Mouse (Mus musculus): ENCODE results near the gene Chmp4b. TPM values are rescaled to one million over a fixed set of nuclear protein-coding genes. Genes with fewer than 3 reads are reported as not detected.
A peak's percentile ranks its signal among the peaks of the same experiment; 100 is the strongest.

The Chmp4b gene
- polyA plus RNA-seq, 1 experiment from 2014 or later: 22.4 TPM

DNA sequence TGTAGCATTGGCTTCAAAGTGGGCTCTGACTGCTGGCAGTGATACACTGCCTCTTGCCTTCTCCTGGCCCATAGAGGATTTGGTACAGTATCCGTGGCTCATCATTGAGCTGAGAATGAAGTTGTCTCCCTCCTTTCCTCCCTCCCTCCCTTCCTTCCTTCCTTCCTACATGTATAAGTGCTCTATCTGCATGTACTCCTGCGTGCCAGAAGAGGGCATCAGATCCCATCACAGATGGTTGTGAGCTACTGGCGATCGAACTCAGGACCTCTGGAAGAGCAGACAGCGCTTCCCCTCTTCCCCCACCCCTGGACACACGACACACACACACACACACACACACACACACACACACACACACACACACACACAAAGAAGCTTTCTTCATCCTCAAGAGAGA is 61.6 kb downstream of the Chmp4b start:
- DNase-seq (ENCODE audit: low spot score): no peak
- no peaks in the 10 kb centered on the region for H3K4me1 ChIP-seq (ENCODE audit: control insufficient read depth, insufficient read depth, low read length)
- H3K27ac ChIP-seq (ENCODE audit: low read depth, low read length): no peak overlapping the region
- no peaks in the 10 kb centered on the region for H3K36me3 ChIP-seq (ENCODE audit: control insufficient read depth, insufficient read depth, low read length)
- no peak overlapping the region for H3K4me2 ChIP-seq (ENCODE audit: low read length)
- no peak overlapping the region for H3K9ac ChIP-seq (ENCODE audit: low read length)
- H3K27me3 ChIP-seq (replicated peaks; ENCODE audit: control insufficient read depth, insufficient read depth, low read length): no peaks in the 10 kb centered on the region
- no peaks in the 10 kb centered on the region for H3K9me3 ChIP-seq (replicated peaks; ENCODE audit: control insufficient read depth, low read length)
- ATAC-seq: 0 out of 2 replicates have a peak, but pooled peaks have one; percentile 12
- 38% methylated on average over 6 of the region's 6 CpGs for WGBS
- no peak overlapping the region for H3K4me3 ChIP-seq (ENCODE audit: low read depth, low read length)

DNA sequence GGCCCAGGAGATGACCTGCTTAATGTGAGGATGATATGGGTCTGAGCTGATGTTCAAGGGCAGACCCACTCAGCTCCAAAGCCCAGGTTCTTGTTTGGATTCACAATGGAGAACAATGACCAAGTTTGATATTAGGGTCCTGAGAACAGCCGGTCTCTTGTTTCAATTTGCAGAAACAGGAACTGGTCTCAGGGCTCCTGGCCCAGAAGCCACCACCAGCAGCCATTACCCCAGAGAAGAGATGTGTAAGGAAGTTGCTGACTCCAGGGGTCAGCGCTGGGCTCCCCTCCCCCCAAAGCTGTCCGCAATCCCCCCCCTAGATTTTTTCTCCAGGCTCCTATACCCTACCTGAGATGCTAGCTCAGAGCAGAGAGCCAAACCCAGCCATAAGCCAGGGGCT is 62.5 kb downstream of the Chmp4b start:
- no peak overlapping the region for H3K4me3 ChIP-seq (ENCODE audit: low read depth, low read length)
- H3K27ac ChIP-seq (ENCODE audit: low read depth, low read length): no peak overlapping the region
- no peak overlapping the region for H3K9ac ChIP-seq (ENCODE audit: low read length)
- no peak for DNase-seq (ENCODE audit: low spot score)
- H3K36me3 ChIP-seq (ENCODE audit: control insufficient read depth, insufficient read depth, low read length): no peaks in the 10 kb centered on the region
- no peaks in the 10 kb centered on the region for H3K9me3 ChIP-seq (replicated peaks; ENCODE audit: control insufficient read depth, low read length)
- no peaks in the 10 kb centered on the region for H3K27me3 ChIP-seq (replicated peaks; ENCODE audit: control insufficient read depth, insufficient read depth, low read length)
- no peak overlapping the region for H3K4me2 ChIP-seq (ENCODE audit: low read length)
- WGBS: 56% methylated on average over 3 of the region's 3 CpGs
- H3K4me1 ChIP-seq (ENCODE audit: control insufficient read depth, insufficient read depth, low read length): no peaks in the 10 kb centered on the region
- no peak for ATAC-seq

DNA sequence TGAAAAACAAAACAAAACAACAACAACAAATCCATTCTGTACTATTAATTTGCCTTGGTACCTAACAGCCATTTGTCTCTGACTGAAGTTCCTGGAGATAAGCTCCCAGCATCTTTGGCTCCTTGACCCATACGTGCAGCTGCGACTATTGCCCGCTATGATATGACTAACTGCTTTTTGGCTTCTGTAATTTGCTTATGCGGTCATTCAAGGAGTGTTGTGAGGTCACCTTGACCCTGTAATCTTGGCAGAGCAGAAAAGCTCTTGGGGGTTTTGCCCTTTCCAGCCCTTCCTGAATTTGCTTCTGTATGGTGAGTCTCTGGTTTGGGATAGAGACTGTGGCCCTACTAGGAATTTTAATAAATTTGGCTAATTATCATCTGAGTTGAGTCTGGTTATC is 65.1 kb downstream of the Chmp4b start:
- Histone ChIP-seq H3K27ac (ENCODE audit: low read depth, low read length) (no peak overlapping the region), H3K4me1 (ENCODE audit: control insufficient read depth, insufficient read depth, low read length) (no peaks in the 10 kb centered on the region), H3K27me3 (replicated peaks; ENCODE audit: control insufficient read depth, insufficient read depth, low read length) (no peaks in the 10 kb centered on the region), H3K36me3 (ENCODE audit: control insufficient read depth, insufficient read depth, low read length) (no peaks in the 10 kb centered on the region), H3K4me2 (ENCODE audit: low read length) (no peak overlapping the region), H3K9me3 (replicated peaks; ENCODE audit: control insufficient read depth, low read length) (no peaks in the 10 kb centered on the region), H3K9ac (ENCODE audit: low read length) (no peak overlapping the region), H3K4me3 (ENCODE audit: low read depth, low read length) (no peak overlapping the region)
- 95% methylated on average over 4 of the region's 4 CpGs for WGBS
- DNase-seq (ENCODE audit: low spot score) (no peak), ATAC-seq (no peak)

DNA sequence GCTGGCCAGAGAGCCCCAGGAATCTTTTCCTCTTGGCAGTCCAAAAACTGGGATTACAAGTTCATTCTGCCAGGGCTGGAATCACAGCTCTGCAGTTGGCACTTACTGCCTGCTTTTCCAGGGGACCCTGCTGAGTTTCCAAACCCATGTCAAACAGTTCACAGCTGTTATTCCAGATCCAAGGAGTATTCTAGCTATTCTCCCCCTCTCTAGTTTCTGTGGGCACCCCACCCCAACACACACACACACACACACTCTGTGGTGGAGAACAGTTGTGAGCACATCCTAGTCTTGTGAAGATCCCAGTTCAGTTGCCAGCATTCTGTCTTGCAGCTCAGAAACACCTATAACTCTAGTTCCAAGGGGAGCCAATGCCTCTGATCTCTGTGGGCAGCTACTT is 65.6 kb downstream of the Chmp4b start:
- Histone ChIP-seq H3K27me3 (replicated peaks; ENCODE audit: control insufficient read depth, insufficient read depth, low read length) (no peaks in the 10 kb centered on the region), H3K4me3 (ENCODE audit: low read depth, low read length) (no peak overlapping the region), H3K4me2 (ENCODE audit: low read length) (no peak overlapping the region), H3K4me1 (ENCODE audit: control insufficient read depth, insufficient read depth, low read length) (no peaks in the 10 kb centered on the region), H3K9me3 (replicated peaks; ENCODE audit: control insufficient read depth, low read length) (no peaks in the 10 kb centered on the region), H3K9ac (ENCODE audit: low read length) (no peak overlapping the region), H3K36me3 (ENCODE audit: control insufficient read depth, insufficient read depth, low read length) (no peaks in the 10 kb centered on the region), H3K27ac (ENCODE audit: low read depth, low read length) (no peak overlapping the region)
- ATAC-seq: no peak
- DNase-seq (ENCODE audit: low spot score): no peak

DNA sequence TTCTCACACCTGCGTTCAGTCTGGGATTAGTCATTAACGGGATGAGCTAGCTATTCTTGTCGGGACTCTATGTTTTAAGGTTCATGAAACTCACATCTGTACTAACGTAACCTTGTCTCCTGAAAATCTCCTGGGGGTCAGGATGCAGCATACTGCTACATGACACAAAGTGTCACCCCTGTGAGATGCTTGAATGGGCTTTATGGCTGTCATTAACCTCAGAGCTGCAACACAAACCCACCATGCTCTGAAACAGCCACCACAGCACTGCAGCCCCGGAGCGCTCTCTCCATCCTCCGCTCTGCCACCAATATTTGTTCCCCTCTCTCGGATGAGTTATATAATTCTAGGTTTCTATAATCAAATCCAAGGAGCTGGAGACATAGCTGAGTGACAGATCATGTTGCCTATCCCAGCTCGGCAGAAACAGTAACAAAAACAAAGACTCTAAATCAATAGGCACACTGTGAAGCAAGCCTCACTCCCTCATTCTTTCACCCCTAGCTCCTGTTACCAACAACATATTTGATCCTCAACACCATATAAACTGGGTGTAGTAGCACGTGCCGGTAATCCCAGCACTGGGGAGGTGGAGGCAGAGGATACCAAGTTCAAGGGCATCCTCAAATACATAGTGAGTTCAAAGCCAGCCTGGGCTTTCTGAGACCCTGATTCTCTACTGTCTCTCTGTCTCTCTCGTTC is 67.5 kb downstream of the Chmp4b start:
- H3K36me3 ChIP-seq (ENCODE audit: control insufficient read depth, insufficient read depth, low read length): no peaks in the 10 kb centered on the region
- H3K4me1 ChIP-seq (ENCODE audit: control insufficient read depth, insufficient read depth, low read length): no peaks in the 10 kb centered on the region
- no peak overlapping the region for H3K4me3 ChIP-seq (ENCODE audit: low read depth, low read length)
- no peaks in the 10 kb centered on the region for H3K27me3 ChIP-seq (replicated peaks; ENCODE audit: control insufficient read depth, insufficient read depth, low read length)
- H3K9ac ChIP-seq (ENCODE audit: low read length): no peak overlapping the region
- H3K4me2 ChIP-seq (ENCODE audit: low read length): no peak overlapping the region
- no peak overlapping the region for H3K27ac ChIP-seq (ENCODE audit: low read depth, low read length)
- WGBS: 82% methylated on average over 12 of the region's 12 CpGs
- ATAC-seq (no peak), DNase-seq (ENCODE audit: low spot score) (no peak)
- H3K9me3 ChIP-seq (replicated peaks; ENCODE audit: control insufficient read depth, low read length): no peaks in the 10 kb centered on the region

DNA sequence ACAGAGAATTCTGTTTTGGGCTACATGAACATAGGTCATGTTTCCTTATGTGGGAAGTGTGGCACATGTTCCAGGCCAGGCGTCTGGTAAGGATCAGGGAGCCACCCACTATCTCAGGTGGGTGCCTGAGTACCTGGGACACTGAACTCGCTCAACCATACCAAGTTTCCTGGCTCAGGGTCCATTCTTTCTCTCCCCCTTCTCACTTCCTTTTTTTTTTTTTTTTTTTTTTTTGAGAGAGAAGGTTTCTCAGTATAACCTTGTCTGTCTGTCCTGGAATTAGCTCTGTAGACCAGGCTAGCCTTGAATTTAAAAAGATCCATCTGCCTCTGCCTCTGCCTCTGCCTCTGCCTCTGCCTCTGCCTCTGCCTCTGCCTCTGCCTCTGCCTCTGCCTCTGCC is 68.8 kb downstream of the Chmp4b start:
- Histone ChIP-seq H3K9ac (ENCODE audit: low read length) (no peak overlapping the region), H3K4me1 (ENCODE audit: control insufficient read depth, insufficient read depth, low read length) (no peaks in the 10 kb centered on the region), H3K4me3 (ENCODE audit: low read depth, low read length) (no peak overlapping the region), H3K36me3 (ENCODE audit: control insufficient read depth, insufficient read depth, low read length) (no peaks in the 10 kb centered on the region), H3K9me3 (replicated peaks; ENCODE audit: control insufficient read depth, low read length) (no peaks in the 10 kb centered on the region), H3K27me3 (replicated peaks; ENCODE audit: control insufficient read depth, insufficient read depth, low read length) (no peaks in the 10 kb centered on the region), H3K4me2 (ENCODE audit: low read length) (no peak overlapping the region), H3K27ac (ENCODE audit: low read depth, low read length) (no peak overlapping the region)
- ATAC-seq: no peak
- no peak for DNase-seq (ENCODE audit: low spot score)
- 79% methylated on average over 2 of the region's 2 CpGs for WGBS

DNA sequence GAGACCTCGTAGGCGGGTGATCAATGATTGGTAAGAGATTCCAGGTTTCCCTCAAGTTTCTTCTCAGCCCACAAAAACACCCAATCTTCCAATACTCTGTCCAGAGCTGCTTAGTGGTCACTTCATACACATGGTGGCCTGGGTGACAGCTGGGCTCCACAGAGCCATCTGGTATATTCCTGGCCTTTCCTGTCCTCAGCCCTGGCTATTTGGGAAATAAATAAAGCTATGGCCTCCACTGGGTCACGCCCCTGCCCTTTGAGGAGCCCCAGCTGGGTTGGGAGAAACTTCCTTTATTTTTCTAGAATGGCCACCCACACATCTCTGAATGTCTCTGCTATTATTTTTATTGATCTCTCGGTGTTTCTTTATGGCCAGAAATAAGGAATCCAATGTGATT is 72.0 kb downstream of the Chmp4b start:
- Histone ChIP-seq H3K4me2 (ENCODE audit: low read length) (no peak overlapping the region), H3K27me3 (replicated peaks; ENCODE audit: control insufficient read depth, insufficient read depth, low read length) (no peaks in the 10 kb centered on the region), H3K36me3 (ENCODE audit: control insufficient read depth, insufficient read depth, low read length) (no peaks in the 10 kb centered on the region), H3K27ac (ENCODE audit: low read depth, low read length) (no peak overlapping the region), H3K9me3 (replicated peaks; ENCODE audit: control insufficient read depth, low read length) (no peaks in the 10 kb centered on the region), H3K4me1 (ENCODE audit: control insufficient read depth, insufficient read depth, low read length) (no peaks in the 10 kb centered on the region), H3K9ac (ENCODE audit: low read length) (no peak overlapping the region), H3K4me3 (ENCODE audit: low read depth, low read length) (no peak overlapping the region)
- DNase-seq (ENCODE audit: low spot score) (no peak), ATAC-seq (no peak)
- 90% methylated on average over 4 of the region's 4 CpGs for WGBS

DNA sequence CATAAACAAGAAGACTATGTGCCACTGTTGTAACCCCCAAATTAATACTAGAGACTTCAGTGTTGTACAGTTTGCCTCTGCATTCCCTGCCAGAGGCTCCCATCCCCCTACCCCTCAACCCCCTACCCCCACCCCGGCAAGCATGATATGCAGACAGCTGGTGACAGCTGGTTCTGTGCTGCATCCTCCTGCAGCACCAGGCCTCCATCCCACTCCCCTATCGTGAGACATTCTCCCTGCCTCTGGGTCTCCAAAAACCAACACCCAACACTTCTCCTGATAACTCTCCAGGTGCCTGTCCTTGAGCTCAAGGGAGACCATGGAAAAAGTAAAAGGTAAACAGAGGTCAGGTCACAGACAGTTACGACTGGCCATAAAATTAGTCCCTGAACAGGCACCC is 78.2 kb downstream of the Chmp4b start:
- Histone ChIP-seq H3K4me2 (ENCODE audit: low read length) (no peak overlapping the region), H3K9ac (ENCODE audit: low read length) (no peak overlapping the region), H3K9me3 (replicated peaks; ENCODE audit: control insufficient read depth, low read length) (no peaks in the 10 kb centered on the region), H3K36me3 (ENCODE audit: control insufficient read depth, insufficient read depth, low read length) (no peaks in the 10 kb centered on the region), H3K4me1 (ENCODE audit: control insufficient read depth, insufficient read depth, low read length) (no peaks in the 10 kb centered on the region; the same call in 1 of the 2 replicates), H3K4me3 (ENCODE audit: low read depth, low read length) (no peak overlapping the region), H3K27ac (ENCODE audit: low read depth, low read length) (no peak overlapping the region), H3K27me3 (replicated peaks; ENCODE audit: control insufficient read depth, insufficient read depth, low read length) (no peaks in the 10 kb centered on the region)
- WGBS: 82% methylated on average over 3 of the region's 3 CpGs
- DNase-seq (ENCODE audit: low spot score): no peak
- no peak for ATAC-seq

DNA sequence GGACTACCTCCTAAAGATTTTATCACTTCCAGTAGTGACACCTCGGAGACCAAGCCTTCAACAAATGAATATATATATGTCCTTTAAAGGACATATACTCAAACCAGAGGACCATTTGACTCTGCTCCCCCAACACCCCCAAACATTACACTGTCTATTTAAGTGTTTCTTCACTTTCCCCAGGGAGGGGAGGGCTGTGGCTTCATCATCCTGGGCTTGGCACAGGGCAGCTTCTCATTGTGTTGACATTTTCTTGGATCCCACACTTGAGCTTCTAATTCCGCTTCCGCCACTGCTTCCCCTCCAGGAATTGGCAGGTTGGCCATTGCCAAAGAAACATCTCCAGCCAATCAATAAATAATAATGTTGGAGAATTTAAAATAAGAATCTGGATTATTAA is 79.3 kb downstream of the Chmp4b start:
- Histone ChIP-seq H3K4me2 (ENCODE audit: low read length) (no peak overlapping the region), H3K4me3 (ENCODE audit: low read depth, low read length) (no peak overlapping the region), H3K4me1 (ENCODE audit: control insufficient read depth, insufficient read depth, low read length) (no peaks in the 10 kb centered on the region; the same call in 1 of the 2 replicates), H3K9ac (ENCODE audit: low read length) (no peak overlapping the region), H3K9me3 (replicated peaks; ENCODE audit: control insufficient read depth, low read length) (no peaks in the 10 kb centered on the region), H3K27me3 (replicated peaks; ENCODE audit: control insufficient read depth, insufficient read depth, low read length) (no peaks in the 10 kb centered on the region), H3K36me3 (ENCODE audit: control insufficient read depth, insufficient read depth, low read length) (no peaks in the 10 kb centered on the region), H3K27ac (ENCODE audit: low read depth, low read length) (no peak overlapping the region)
- 72% methylated on average over 3 of the region's 3 CpGs for WGBS
- DNase-seq (ENCODE audit: low spot score) (no peak), ATAC-seq (no peak)
